Mouse (Mus musculus) forebrain, embryonic 15.5 days (tissue): ENCODE results near the gene Obox6. TPM values are rescaled to one million over a fixed set of nuclear protein-coding genes. Genes with fewer than 3 reads are reported as not detected.

Source experiments
- ATAC-seq: fragments of 200-750 bp; cut with Nextera tagmentation; replicated peaks from 2 replicates; pipeline ENCODE4 v1.8.0; 2017; ENCODE audit warnings: mild to moderate bottlenecking, moderate TSS enrichment, moderate library complexity
- H3K27ac ChIP-seq: fragments of 300-500 bp; sonication (generic); replicated peaks from 2 replicates; pipeline ENCODE4 v1.5.1; 2015; ENCODE audit warnings: mild to moderate bottlenecking, inconsistent platforms
- H3K27me3 ChIP-seq: fragments of 300-500 bp; sonication (generic); 2 replicates; pipeline ENCODE4 v1.6.1; 2015; ENCODE audit warnings: inconsistent platforms
- H3K36me3 ChIP-seq: fragments of 300-500 bp; sonication (generic); 2 replicates; pipeline ENCODE4 v1.6.1; 2015; ENCODE audit warnings: mild to moderate bottlenecking, inconsistent platforms
- H3K4me1 ChIP-seq: fragments of 300-500 bp; sonication (generic); 2 replicates; pipeline ENCODE4 v1.6.1; 2015; ENCODE audit warnings: inconsistent platforms
- H3K4me2 ChIP-seq: fragments of 300-500 bp; sonication (generic); replicated peaks from 2 replicates; pipeline ENCODE4 v1.6.1; 2015; ENCODE audit warnings: mild to moderate bottlenecking, inconsistent platforms
- H3K4me3 ChIP-seq: fragments of 300-500 bp; sonication (generic); 2 replicates; pipeline ENCODE4 v1.5.1; 2015; ENCODE audit warnings: mild to moderate bottlenecking, inconsistent platforms
- H3K9ac ChIP-seq: fragments of 300-500 bp; sonication (generic); replicated peaks from 2 replicates; pipeline ENCODE4 v1.6.1; 2015; ENCODE audit warnings: mild to moderate bottlenecking, inconsistent platforms
- H3K9me3 ChIP-seq: fragments of 300-500 bp; sonication (generic); 2 replicates; pipeline ENCODE4 v1.6.1; 2016; ENCODE audit warnings: inconsistent platforms
- WGBS: fragments of 180-500 bp; shearing (Covaris S2); methylation state at CpG from one replicate; pipeline ENCODE4 v1.1.7; 2015; ENCODE audit warnings: mixed read lengths; 5-methylcytosine and 5-hydroxymethylcytosine counted together
- polyA plus RNA-seq: library from polyadenylated mRNA; unstranded; fragments of >200 nt; fragmentation: Nextera tagmentation; extraction: Ambion mirVana; gene quantifications from 2 replicates; pipeline ENCODE4 v1.2.1, GENCODE M21; 2015

Gene Obox6
- not detected in 2 replicates for polyA plus RNA-seq

DNA sequence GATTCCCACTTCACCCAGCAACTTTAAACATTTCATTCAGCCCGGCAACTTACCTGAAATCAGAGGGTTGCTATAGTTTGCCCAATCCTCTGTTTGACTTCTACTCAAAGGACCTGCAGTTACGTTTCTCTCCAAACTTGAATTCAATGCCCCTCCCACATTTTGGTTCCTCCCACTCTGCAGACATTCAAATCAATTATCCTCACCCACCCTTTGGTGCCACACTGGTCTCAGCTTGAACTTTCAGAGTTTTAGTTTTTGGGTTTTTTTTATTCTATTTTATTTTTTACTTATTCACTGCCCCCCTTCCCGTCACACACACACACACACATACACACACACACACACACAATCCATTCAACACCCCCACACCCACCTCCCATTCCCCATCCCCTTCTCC lies at the start of gene Obox6:
Obox6 (minus strand) TSS at position 101 of the 400 bp plus-strand sequence.
- Histone ChIP-seq H3K4me2 (no peak within 1 kb of the TSS), H3K27me3 (no peaks in the 10 kb centered on the region), H3K4me1 (no peaks in the 10 kb centered on the region), H3K9ac (no peak within 1 kb of the TSS), H3K9me3 (peaks cover 15% of the 10 kb centered on the region; the same call in 1 of the 2 replicates), H3K4me3 (no peak within 1 kb of the TSS), H3K27ac (no peak within 1 kb of the TSS), H3K36me3 (no peaks in the 10 kb centered on the region)
- ATAC-seq = no peak
- WGBS = 89% methylated on average over 3 of the region's 3 CpGs

DNA sequence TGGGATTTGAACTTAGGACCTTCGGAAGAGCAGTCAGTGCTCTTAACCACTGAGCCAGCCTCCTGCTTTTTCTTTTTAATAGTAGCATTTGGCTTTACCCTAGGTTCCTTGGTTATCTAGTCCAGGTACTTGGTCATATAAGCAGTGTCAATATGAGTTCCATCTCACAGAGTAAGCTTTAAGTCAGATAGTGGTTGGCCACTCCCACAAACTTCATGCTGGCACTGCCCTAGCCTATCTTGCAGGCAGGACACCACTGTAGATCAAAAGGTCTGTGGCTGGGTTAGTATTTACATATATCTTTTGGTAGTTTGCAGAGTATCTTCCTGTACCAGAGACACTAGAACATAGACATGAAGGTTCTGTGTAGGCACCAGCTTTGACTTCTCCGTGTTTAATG lies 44.6 kb upstream of the Obox6 start:
- Histone ChIP-seq H3K27me3 (no peaks in the 10 kb centered on the region), H3K4me2 (no peak overlapping the region), H3K9me3 (no peaks in the 10 kb centered on the region), H3K9ac (no peak overlapping the region), H3K36me3 (no peaks in the 10 kb centered on the region), H3K4me3 (no peak overlapping the region), H3K27ac (no peak overlapping the region), H3K4me1 (no peaks in the 10 kb centered on the region)
- ATAC-seq = no peak
- 97% methylated on average over 2 of the region's 2 CpGs for whole genome bisulfite sequencing

DNA sequence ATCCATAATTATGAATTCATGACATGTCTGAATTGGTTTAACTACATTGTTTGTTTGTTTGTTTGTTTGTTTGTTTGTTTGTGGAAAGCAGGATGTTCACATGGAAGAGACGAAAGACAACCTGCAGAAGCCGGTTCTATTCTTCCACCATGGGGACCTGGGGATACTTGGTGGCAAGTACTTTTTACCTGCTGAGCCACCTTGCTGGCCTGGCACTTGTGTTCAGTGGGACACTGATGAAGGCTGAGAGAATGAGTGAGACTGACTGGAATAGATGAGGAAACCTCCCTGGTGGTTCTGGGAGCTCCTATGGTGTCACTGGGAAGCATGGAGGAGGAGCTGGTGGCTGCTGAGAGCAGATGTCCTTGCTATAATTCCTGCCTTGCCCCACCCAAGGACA lies 42.8 kb upstream of the Obox6 start, which contains the start of gene Crxos:
Crxos (plus strand) TSS at position 301 of the 400 bp plus-strand sequence.
- Histone ChIP-seq H3K27me3 (no peaks in the 10 kb centered on the region), H3K4me3 (no peak within 1 kb of the TSS), H3K9me3 (no peaks in the 10 kb centered on the region), H3K36me3 (no peaks in the 10 kb centered on the region), H3K4me1 (no peaks in the 10 kb centered on the region), H3K27ac (no peak within 1 kb of the TSS), H3K9ac (no peak within 1 kb of the TSS), H3K4me2 (no peak within 1 kb of the TSS)
- no peak for ATAC-seq
- 89% methylated on average over 2 of the region's 2 CpGs for WGBS

DNA sequence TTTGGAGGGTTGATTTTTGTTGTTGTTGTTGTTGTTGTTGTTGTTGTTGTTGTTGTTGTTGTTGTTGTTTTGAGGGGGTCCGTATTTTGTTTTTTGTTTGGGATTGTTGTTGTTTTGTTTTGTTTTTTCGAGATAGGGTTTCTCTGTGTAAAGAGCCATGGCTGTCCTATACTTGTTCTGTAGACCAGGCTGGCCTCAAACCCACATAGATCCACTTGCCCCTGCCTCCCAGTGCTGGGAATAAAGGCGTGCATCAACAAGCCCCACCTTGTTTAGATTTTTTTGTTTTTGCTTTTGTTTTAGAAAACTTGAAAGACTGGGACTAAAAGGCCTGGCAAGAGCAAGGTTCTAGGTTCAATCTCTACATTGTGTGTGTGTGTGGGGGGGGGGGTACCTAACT lies 42.4 kb upstream of the Obox6 start:
- H3K4me2 ChIP-seq = no peak overlapping the region
- H3K4me1 ChIP-seq = no peaks in the 10 kb centered on the region
- no peaks in the 10 kb centered on the region for H3K36me3 ChIP-seq
- no peak overlapping the region for H3K27ac ChIP-seq
- H3K9me3 ChIP-seq = no peaks in the 10 kb centered on the region
- ATAC-seq = no peak
- no peak overlapping the region for H3K4me3 ChIP-seq
- 47% methylated on average over 3 of the region's 3 CpGs for WGBS
- no peak overlapping the region for H3K9ac ChIP-seq
- no peaks in the 10 kb centered on the region for H3K27me3 ChIP-seq

DNA sequence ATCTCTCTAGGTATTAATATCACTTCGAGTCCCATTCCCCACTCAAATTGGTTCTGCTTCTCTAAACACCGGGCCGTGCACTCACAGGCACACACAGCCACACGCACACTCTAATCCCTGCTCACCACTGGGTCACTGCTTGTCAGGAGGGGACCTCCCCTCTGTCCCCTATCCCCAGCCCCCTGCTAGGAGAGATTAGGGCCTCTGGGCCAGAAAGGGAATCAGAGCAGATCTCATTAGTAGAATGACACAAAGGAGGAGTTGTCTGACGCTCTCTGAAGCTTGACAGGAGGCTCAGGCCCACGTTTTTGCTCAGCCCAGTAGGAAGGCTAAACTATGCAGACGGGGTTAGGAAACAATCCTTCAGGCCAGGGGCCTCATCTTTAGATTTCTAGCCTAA lies 41.9 kb upstream of the Obox6 start:
- Histone ChIP-seq H3K4me1 (no peaks in the 10 kb centered on the region), H3K4me3 (no peak overlapping the region), H3K9ac (no peak overlapping the region), H3K36me3 (no peaks in the 10 kb centered on the region), H3K4me2 (no peak overlapping the region), H3K27ac (no peak overlapping the region), H3K27me3 (no peaks in the 10 kb centered on the region), H3K9me3 (no peaks in the 10 kb centered on the region)
- ATAC-seq = no peak
- under 1% methylated on average over 7 of the region's 7 CpGs for WGBS

DNA sequence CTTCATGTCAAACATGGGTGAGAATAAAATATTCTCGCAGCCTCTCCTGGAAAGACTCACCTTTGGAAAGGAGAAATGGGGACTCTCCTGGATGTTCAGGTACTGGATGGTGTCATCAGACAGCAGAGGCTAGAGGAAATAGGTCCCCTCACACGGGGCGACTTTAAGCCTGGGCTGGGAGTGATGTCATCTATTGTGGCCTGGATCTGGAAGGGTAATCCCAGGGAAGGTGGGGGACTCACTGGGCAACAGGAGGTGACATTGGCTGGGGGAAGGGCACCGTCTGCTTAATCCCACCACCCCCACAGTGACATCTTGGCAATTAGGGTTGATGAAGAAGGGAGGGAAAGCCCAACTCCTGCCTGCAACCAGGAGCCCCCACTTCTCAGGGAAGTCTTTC lies 40.3 kb upstream of the Obox6 start, which contains the start of gene Crx:
Crx (minus strand) TSS at position 213 of the 400 bp plus-strand sequence.
- no peaks in the 10 kb centered on the region for H3K4me1 ChIP-seq
- H3K4me2 ChIP-seq = no peak within 1 kb of the TSS
- no peaks in the 10 kb centered on the region for H3K9me3 ChIP-seq
- no peak within 1 kb of the TSS for H3K4me3 ChIP-seq
- ATAC-seq = no peak
- no peaks in the 10 kb centered on the region for H3K36me3 ChIP-seq
- 34% methylated on average over 4 of the region's 4 CpGs for WGBS
- H3K27me3 ChIP-seq = no peaks in the 10 kb centered on the region
- no peak within 1 kb of the TSS for H3K27ac ChIP-seq
- H3K9ac ChIP-seq = no peak within 1 kb of the TSS

DNA sequence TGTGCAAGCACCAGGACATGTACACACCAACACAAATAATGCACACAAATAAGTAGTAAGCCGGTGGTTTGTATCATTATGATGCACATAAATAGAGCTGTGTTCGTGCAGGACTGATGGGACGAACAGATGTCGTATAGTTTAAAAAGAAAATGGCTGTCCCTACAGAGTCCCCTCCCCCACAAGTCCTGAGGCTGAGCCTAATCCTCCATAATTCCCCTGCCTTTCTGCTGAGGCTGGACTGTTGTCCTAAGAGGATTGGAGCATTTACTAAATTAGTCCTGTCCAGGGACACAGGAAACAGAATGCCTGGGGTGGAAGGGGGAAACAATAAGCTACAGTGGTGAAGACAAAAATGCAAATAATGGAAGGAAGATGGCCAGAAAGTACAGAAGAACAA lies 24.6 kb upstream of the Obox6 start:
- H3K27ac ChIP-seq = no peak overlapping the region
- no peak overlapping the region for H3K9ac ChIP-seq
- no peak overlapping the region for H3K4me3 ChIP-seq
- ATAC-seq = no peak
- H3K9me3 ChIP-seq = no peaks in the 10 kb centered on the region
- no peaks in the 10 kb centered on the region for H3K36me3 ChIP-seq
- no peaks in the 10 kb centered on the region for H3K27me3 ChIP-seq
- no peaks in the 10 kb centered on the region for H3K4me1 ChIP-seq
- no peak overlapping the region for H3K4me2 ChIP-seq
- WGBS = 47% methylated on average over 4 of the region's 4 CpGs

DNA sequence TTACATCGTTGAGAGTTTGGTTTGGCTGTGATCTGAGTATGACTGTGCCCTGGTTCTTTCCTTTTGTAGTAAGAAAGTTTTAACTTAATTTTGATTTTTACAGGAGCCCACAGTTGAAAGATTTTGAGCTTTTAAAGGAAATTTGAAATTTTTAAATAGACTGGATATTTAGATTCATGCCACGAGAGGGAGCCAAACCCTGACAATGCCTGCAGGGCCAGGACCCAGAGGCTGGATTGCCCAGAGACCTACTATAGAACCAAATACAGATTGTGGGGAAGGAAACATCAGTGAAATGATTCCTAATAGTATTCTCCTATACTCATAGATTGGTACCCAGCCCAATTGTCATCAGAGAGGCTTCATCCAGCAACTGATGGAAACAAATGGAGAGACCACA lies 20.2 kb upstream of the Obox6 start:
- H3K9ac ChIP-seq = no peak overlapping the region
- no peaks in the 10 kb centered on the region for H3K4me1 ChIP-seq
- H3K4me2 ChIP-seq = no peak overlapping the region
- H3K4me3 ChIP-seq = no peak overlapping the region
- WGBS = 37% methylated on average over 2 of the region's 2 CpGs
- H3K9me3 ChIP-seq = no peaks in the 10 kb centered on the region
- no peak for ATAC-seq
- no peak overlapping the region for H3K27ac ChIP-seq
- no peaks in the 10 kb centered on the region for H3K27me3 ChIP-seq
- H3K36me3 ChIP-seq = no peaks in the 10 kb centered on the region

Other genes starting within 250 kb of the Obox6 start
- gene Obox3, start 199.8 kb downstream of the Obox6 start, polyA plus RNA-seq = not detected in 2 replicates
- gene Obox5, start 89.5 kb downstream of the Obox6 start, polyA plus RNA-seq = not detected in 2 replicates
- gene Crx, start 40.3 kb upstream of the Obox6 start, polyA plus RNA-seq = 0.88 TPM in 1 of 2 replicates, not detected in the other
- gene Crxos, start 42.9 kb upstream of the Obox6 start, polyA plus RNA-seq = 0.25 TPM in 1 of 2 replicates, not detected in the other
- gene Selenow, start 82.7 kb upstream of the Obox6 start, polyA plus RNA-seq = 1,503 and 1,574 TPM in 2 replicates
- 144 and 150 TPM in 2 replicates for gene Nop53, start 106.4 kb upstream of the Obox6 start, polyA plus RNA-seq
- gene Ehd2, start 127.9 kb upstream of the Obox6 start, polyA plus RNA-seq = 3.7 and 5.0 TPM in 2 replicates
- 10.1 and 10.7 TPM in 2 replicates for gene Bicra, start 208.2 kb upstream of the Obox6 start, polyA plus RNA-seq
- gene Zfp541, start 222.1 kb upstream of the Obox6 start, polyA plus RNA-seq = 0.09 TPM in 1 of 2 replicates, not detected in the other